Comparison of ENCODE assay signal across 7 mouse cellular contexts in the genomic region with DNA sequence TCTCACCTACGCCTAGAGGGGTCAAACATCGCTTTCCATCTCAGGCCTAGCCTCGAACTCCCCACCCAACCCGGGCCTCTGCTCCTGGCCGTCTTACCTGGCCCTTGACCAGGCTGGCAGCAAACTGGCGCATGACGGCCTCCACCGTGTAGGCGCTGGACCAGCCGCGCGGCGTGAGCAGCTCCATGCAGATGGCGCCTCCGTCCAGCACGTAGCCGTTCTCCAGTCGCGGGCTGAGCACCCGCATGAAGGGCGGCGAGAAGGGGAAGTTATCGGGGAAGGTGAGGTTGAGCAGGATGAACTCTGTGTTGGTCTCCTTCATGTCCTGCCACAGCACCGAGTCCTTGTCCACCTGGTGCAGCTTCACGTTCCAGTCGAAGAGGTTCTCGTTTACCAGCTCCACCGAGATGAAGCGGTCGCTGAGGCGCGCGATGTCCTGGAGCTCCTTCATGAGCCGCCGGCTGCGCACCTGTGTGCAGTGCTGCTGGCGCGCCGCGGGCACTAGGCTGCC. TPM values are rescaled to one million over a fixed set of nuclear protein-coding genes. Genes with fewer than 3 reads are reported as not detected.
A peak's percentile ranks its signal among the peaks of the same experiment; 100 is the strongest.
DNase-seq lines count a peak whose midpoint lies in the region; ATAC-seq and TF ChIP-seq lines count a peak whose summit lies in the region.

No protein-coding gene starts in this region.

- H3K4me3 ChIP-seq in heart, embryonic 11.5 days (ENCODE audit: low read depth, low read length) = peak overlapping the region; percentile 60
- H3K4me3 ChIP-seq in kidney, embryonic 14.5 days (ENCODE audit: low read length) = peak overlapping the region; percentile 67
- H3K4me3 ChIP-seq in lung, postnatal 0 days (ENCODE audit: low read depth, low read length) = peak overlapping the region; percentile 19; the same call in 1 of the 2 replicates

- no peak overlapping the region for H3K27ac ChIP-seq in heart, embryonic 11.5 days (ENCODE audit: low read depth, low read length)
- H3K27ac ChIP-seq in kidney, embryonic 14.5 days (ENCODE audit: low read depth, low read length) = no peak overlapping the region
- H3K27ac ChIP-seq in lung, postnatal 0 days (ENCODE audit: low read length) = no peak overlapping the region

- no peak for TF ChIP-seq EP300 in lung, postnatal 0 days (IDR thresholded peaks at IDR 0.05)

- H3K4me1 ChIP-seq in heart, embryonic 11.5 days (ENCODE audit: control insufficient read depth, insufficient read depth, low read length) = peaks cover 7% of the 10 kb centered on the region; the same call in 1 of the 2 replicates
- H3K4me1 ChIP-seq in kidney, embryonic 14.5 days (ENCODE audit: control insufficient read depth, insufficient read depth, low read length) = 0 out of 2 replicates have a peak, but pooled peaks cover 6% of the 10 kb centered on the region
- no peaks in the 10 kb centered on the region for H3K4me1 ChIP-seq in lung, postnatal 0 days (ENCODE audit: insufficient read depth, low read depth, low read length)

- H3K9me3 ChIP-seq in heart, embryonic 11.5 days (replicated peaks; ENCODE audit: control insufficient read depth, low read length) = peaks cover 3% of the 10 kb centered on the region
- H3K9me3 ChIP-seq in kidney, embryonic 14.5 days (ENCODE audit: control insufficient read depth, low read length) = no peaks in the 10 kb centered on the region
- no peaks in the 10 kb centered on the region for H3K9me3 ChIP-seq in lung, postnatal 0 days (ENCODE audit: low read length)

- peak overlapping the region; percentile 97 for H3K4me2 ChIP-seq in heart, embryonic 11.5 days
- peak overlapping the region; percentile 98 for H3K4me2 ChIP-seq in kidney, embryonic 14.5 days (replicated peaks; ENCODE audit: low read depth, low read length)
- H3K4me2 ChIP-seq in lung, postnatal 0 days (replicated peaks; ENCODE audit: low read depth, low read length) = peak overlapping the region; percentile 99

- no peak; the same call in 1 of the 2 replicates for ATAC-seq in heart, embryonic 11.5 days (replicated peaks; ENCODE audit: insufficient number of reproducible peaks, low FRiP score, low TSS enrichment)
- peak; percentile 26; the same call in 1 of the 2 replicates for ATAC-seq in kidney, embryonic 14.5 days (ENCODE audit: low FRiP score, low TSS enrichment)
- no peak for ATAC-seq in lung, postnatal 0 days

- no peak for TF ChIP-seq CTCF in lung, postnatal 0 days (IDR thresholded peaks at IDR 0.05)

- 0 out of 2 replicates have a peak overlapping the region, but pooled peaks have one; percentile 34 for H3K9ac ChIP-seq in heart, embryonic 11.5 days (ENCODE audit: low read depth, low read length)
- H3K9ac ChIP-seq in kidney, embryonic 14.5 days (ENCODE audit: low read depth, low read length) = peak overlapping the region; percentile 31
- H3K9ac ChIP-seq in lung, postnatal 0 days (replicated peaks; ENCODE audit: low read depth) = no peak overlapping the region

- DNase-seq in urinary bladder, adult 18-20 months (ENCODE audit: low spot score in 2 of 2) = peak; percentile 6 to 44
- no peak for DNase-seq in urinary bladder, postnatal 14 days (ENCODE audit: low spot score)
- DNase-seq in cerebellum, postnatal 10 days = peak; percentile 89 to 90
- peak; percentile 13 for DNase-seq in lung, postnatal 0 days (ENCODE audit: low spot score)
- DNase-seq in right cerebral cortex, postnatal 25 days = peak; percentile 75

- WGBS in heart, embryonic 11.5 days (ENCODE audit: insufficient replicate concordance) = under 1% methylated on average over 40 of the region's 40 CpGs
- under 1% methylated on average over 40 of the region's 40 CpGs for WGBS in kidney, embryonic 14.5 days
- WGBS in lung, postnatal 0 days = 0% methylated on average over 35 of the region's 40 CpGs

- peaks cover 57% of the 10 kb centered on the region for H3K27me3 ChIP-seq in heart, embryonic 11.5 days (ENCODE audit: control insufficient read depth, insufficient read depth, low read length)
- peaks cover 43% of the 10 kb centered on the region for H3K27me3 ChIP-seq in kidney, embryonic 14.5 days (ENCODE audit: control insufficient read depth, insufficient read depth, low read length)
- peaks cover 29% of the 10 kb centered on the region for H3K27me3 ChIP-seq in lung, postnatal 0 days (replicated peaks; ENCODE audit: insufficient read depth, low read length)

- H3K36me3 ChIP-seq in heart, embryonic 11.5 days (ENCODE audit: control insufficient read depth, insufficient read depth, low read length) = no peaks in the 10 kb centered on the region
- no peaks in the 10 kb centered on the region for H3K36me3 ChIP-seq in kidney, embryonic 14.5 days (ENCODE audit: control insufficient read depth, insufficient read depth, low read length)
- H3K36me3 ChIP-seq in lung, postnatal 0 days (ENCODE audit: insufficient read depth, low read length) = no peaks in the 10 kb centered on the region

RNA-seq across cellular contexts. Expression of gene Ube2ql1, which starts 1.2 kb away (rescaled TPM):
- 1.4 and 1.7 TPM in 2 replicates for polyA plus RNA-seq in heart, embryonic 11.5 days (2014; fragmentation: Nextera tagmentation; extraction: Ambion mirVana)
- 0.73 and 1.1 TPM in 2 replicates for polyA plus RNA-seq in kidney, embryonic 14.5 days (2014; fragmentation: Nextera tagmentation; extraction: Ambion mirVana)
- polyA plus RNA-seq in lung, postnatal 0 days (2015; fragmentation: Nextera tagmentation; extraction: Ambion mirVana) = 0.12 and 0.14 TPM in 2 replicates
